Mouse (Mus musculus) heart, postnatal 0 days (tissue): Measurements from ENCODE around the gene Apex1. TPM values are rescaled to one million over a fixed set of nuclear protein-coding genes. Genes with fewer than 3 reads are reported as not detected.

ENCODE experiments used
- ATAC-seq: fragments of 200-750 bp; cut with Nextera tagmentation; 2 replicates; pipeline ENCODE4 v1.8.0; 2017; ENCODE audit warnings: low read depth, moderate number of reproducible peaks, moderate library complexity; ENCODE audit not compliant: insufficient read depth
- DNase-seq: peaks from one replicate; pipeline ENCODE4 v3.0.0-alpha.2; 2016; ENCODE audit warnings: low spot score
- H3K27ac ChIP-seq: fragments of 300-500 bp; sonication (generic); 2 replicates; pipeline ENCODE4 v1.5.1; 2014; ENCODE audit warnings: low read depth, mild to moderate bottlenecking
- H3K27me3 ChIP-seq: fragments of 300-500 bp; sonication (generic); 2 replicates; pipeline ENCODE4 v1.6.1; 2014; ENCODE audit warnings: low read length, mixed read lengths; ENCODE audit not compliant: control insufficient read depth, insufficient read depth
- H3K36me3 ChIP-seq: fragments of 300-500 bp; sonication (generic); replicated peaks from 2 replicates; pipeline ENCODE4 v1.6.1; 2014; ENCODE audit warnings: low read length, mixed read lengths; ENCODE audit not compliant: control insufficient read depth, insufficient read depth
- H3K4me1 ChIP-seq: fragments of 300-500 bp; sonication (generic); 2 replicates; pipeline ENCODE4 v1.6.1; 2014; ENCODE audit warnings: antibody characterized with exemption; ENCODE audit not compliant: control insufficient read depth, insufficient read depth
- H3K4me2 ChIP-seq: fragments of 300-500 bp; sonication (generic); 2 replicates; pipeline ENCODE4 v1.6.1; 2014; ENCODE audit warnings: low read depth, mild to moderate bottlenecking, low read length, moderate library complexity
- H3K4me3 ChIP-seq: fragments of 300-500 bp; sonication (generic); 2 replicates; pipeline ENCODE4 v1.5.1; 2014; ENCODE audit warnings: low read depth, low read length
- H3K9ac ChIP-seq: fragments of 300-500 bp; sonication (generic); replicated peaks from 2 replicates; pipeline ENCODE4 v1.6.1; 2014; ENCODE audit warnings: low read depth, low read length, mixed read lengths
- H3K9me3 ChIP-seq: fragments of 300-500 bp; sonication (generic); replicated peaks from 2 replicates; pipeline ENCODE4 v1.6.1; 2016; ENCODE audit warnings: low read length; ENCODE audit not compliant: control insufficient read depth
- CTCF ChIP-seq: IDR thresholded peaks from 2 replicates; pipeline ENCODE4 v1.5.1; 2016; ENCODE audit warnings: antibody characterized with exemption, control low read depth, low read depth
- EP300 ChIP-seq: IDR thresholded peaks from 2 replicates; pipeline ENCODE4 v1.6.1; 2016; ENCODE audit warnings: antibody characterized with exemption, low read depth
- WGBS: fragments of 180-500 bp; shearing (Covaris S2); extraction: QIAGEN DNeasy Blood & Tissue Kit; methylation state at CpG from one replicate; pipeline ENCODE4 v1.1.7; 2014; 5-methylcytosine and 5-hydroxymethylcytosine counted together
- polyA plus RNA-seq: library from polyadenylated mRNA; unstranded; fragments of >200 nt; fragmentation: Nextera tagmentation; extraction: Ambion mirVana; gene quantifications from 2 replicates; pipeline ENCODE4 v1.2.1, GENCODE M21; 2015
- total RNA-seq: library from RNA; depleted of rRNA; stranded (reverse); fragments of >200 nt; gene quantifications from 2 replicates; pipeline ENCODE4 v1.2.3, GENCODE M21; 2014; ENCODE audit warnings: low replicate concordance; rRNA removed

Gene Apex1
- total RNA-seq (44.3 and 52.7 TPM in 2 replicates), polyA plus RNA-seq (70.3 and 77.2 TPM in 2 replicates)

DNA sequence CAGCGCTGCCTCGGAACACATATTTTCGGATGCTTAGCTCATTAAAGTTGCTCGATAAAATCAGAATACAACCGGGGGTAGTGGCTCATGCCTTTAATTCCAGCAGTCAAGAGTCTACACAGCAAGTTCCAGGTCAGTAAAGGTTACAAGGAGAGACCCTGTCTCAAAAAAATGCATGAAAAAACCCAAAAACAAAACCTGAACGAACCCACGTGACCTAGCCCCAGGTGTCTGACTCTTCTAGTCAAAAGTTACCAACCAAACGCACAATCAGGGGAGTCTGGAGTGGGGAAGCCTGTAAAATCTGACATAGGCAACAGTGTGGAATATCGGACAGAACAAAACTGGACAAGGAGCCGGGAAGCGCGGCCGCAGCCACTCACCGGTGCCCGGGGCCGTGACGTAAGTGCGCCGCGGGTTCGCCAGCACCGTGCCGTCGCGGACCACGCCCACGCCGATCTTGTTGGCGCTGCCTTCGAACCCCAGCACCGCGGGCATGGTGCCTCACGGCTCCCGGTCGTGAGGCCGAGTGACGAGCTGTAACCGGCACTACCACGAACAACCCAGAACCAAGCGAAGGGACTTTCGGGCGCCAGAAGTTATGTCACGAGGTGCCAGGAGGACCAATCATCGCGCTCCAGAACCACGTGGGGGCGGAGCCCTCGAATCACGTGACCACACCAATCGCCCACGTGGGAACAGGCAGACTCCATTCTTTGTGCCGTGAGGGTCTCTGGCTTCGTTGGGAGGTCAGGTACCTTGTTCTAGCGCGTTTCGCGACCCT lies at the start of gene Apex1, which contains the start of gene Osgep:
Apex1 (plus strand) TSS at position 688 of the 784 bp plus-strand sequence.
Osgep (minus strand) TSS at position 613 of the 784 bp plus-strand sequence.
- Histone ChIP-seq H3K4me2 (peak within 1 kb of the TSS; percentile 81), H3K9ac (peak within 1 kb of the TSS; percentile 80), H3K27ac (peak within 1 kb of the TSS; percentile 93), H3K4me1 (peaks cover 7% of the 10 kb centered on the region), H3K36me3 (peaks cover 43% of the 10 kb centered on the region), H3K4me3 (peak within 1 kb of the TSS; percentile 71), H3K27me3 (no peaks in the 10 kb centered on the region), H3K9me3 (no peaks in the 10 kb centered on the region)
- TF ChIP-seq CTCF = no peak
- no peak for TF ChIP-seq EP300
- ATAC-seq (peak; percentile 96), DNase-seq (peak; percentile 94)
- under 1% methylated on average over 57 of the region's 57 CpGs for WGBS

DNA sequence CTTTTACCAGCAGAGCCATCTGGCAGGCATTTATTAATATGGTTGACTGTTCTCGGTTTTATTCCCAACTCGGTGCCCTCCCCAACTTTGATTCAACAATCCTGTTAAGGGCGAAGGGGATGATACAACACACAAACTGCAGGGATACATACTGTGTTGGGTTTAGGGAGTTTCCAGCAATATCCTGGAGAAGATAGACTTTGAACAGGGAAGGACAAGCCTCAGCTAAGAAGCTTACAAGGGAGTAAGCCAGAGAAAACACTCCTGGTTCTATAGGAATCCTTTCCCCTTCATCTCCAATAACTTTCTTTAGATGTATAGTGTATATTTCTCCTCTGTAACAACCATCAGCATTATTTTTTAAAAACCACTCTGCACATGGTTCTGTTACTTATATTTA lies 49.6 kb upstream of the Apex1 start:
- Histone ChIP-seq H3K27ac (no peak overlapping the region), H3K4me3 (no peak overlapping the region), H3K9me3 (no peaks in the 10 kb centered on the region), H3K27me3 (no peaks in the 10 kb centered on the region), H3K4me1 (no peaks in the 10 kb centered on the region), H3K9ac (no peak overlapping the region), H3K36me3 (no peaks in the 10 kb centered on the region; the same call in 1 of the 2 replicates), H3K4me2 (no peak overlapping the region)
- ATAC-seq (no peak), DNase-seq (no peak)
- WGBS = 76% methylated on average over 3 of the region's 3 CpGs
- TF ChIP-seq EP300 (no peak), CTCF (no peak)

DNA sequence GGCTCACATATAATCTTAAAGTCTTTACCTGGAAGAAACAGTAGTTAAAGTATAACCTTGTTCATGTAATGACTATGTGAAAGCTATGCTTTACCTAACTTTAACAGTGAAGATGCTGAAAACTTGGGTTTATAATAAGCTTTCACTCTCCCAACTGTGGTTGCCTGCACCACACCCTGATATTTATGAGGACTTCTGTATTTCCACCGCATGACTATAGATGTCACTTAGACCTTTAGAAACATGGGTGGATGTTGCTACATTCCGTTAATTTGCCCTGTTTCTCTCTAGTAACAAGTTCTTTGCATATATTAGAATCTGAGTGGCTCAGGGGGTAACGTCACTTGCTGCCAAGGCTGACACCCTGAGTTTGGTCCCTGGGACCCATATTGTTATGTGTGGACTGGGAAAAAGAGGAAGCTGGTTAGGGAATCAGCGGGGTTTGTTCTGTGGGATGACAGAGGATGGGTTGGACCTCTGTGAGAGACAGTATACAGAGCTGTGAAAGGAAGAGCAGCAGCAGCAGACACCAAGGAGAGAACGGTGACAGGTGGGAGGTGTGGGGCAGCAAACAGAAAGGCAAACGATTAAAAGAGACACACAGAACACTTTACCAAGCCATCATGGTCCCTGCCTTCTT lies 49.1 kb upstream of the Apex1 start:
- 72% methylated on average over 6 of the region's 6 CpGs for WGBS
- Histone ChIP-seq H3K27me3 (no peaks in the 10 kb centered on the region), H3K9ac (no peak overlapping the region), H3K4me1 (no peaks in the 10 kb centered on the region), H3K27ac (no peak overlapping the region), H3K4me2 (no peak overlapping the region), H3K4me3 (no peak overlapping the region), H3K36me3 (no peaks in the 10 kb centered on the region; the same call in 1 of the 2 replicates), H3K9me3 (no peaks in the 10 kb centered on the region)
- ATAC-seq = no peak
- no peak for DNase-seq
- TF ChIP-seq CTCF (no peak), EP300 (no peak)

DNA sequence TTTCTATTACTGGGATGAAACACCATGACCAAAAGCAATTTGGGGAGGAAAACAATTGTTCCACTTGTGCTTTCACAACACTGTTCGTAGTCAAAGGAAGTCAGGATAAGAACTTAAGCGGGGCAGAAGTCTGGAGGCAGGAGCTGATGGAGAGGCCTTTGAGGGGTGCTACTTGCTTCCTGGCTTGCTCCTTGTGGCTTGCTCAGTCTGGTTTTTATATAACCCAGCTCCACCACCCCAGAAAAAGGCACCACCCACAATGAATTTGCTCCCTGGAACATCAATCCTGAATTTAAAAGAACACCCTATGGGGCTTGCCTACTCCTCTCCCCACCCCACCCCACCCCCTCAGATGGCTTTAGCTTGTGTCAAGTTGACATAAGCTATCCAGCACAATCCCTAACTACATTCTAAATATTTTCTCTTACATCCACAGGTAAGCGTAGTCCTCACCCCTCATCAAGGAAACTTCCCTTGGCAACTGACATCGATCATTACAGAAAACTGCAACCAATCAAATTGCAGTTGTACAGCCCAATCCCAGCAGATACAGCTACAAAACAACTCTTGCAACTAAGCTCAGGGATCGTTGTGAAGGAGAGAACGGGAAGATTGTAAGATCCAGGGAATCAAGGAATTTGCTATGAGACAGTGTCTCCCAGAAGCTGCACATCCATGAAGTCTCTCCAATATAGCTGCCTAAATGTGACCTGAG lies 48.4 kb upstream of the Apex1 start:
- Histone ChIP-seq H3K4me1 (no peaks in the 10 kb centered on the region), H3K27me3 (no peaks in the 10 kb centered on the region), H3K4me3 (no peak overlapping the region), H3K27ac (no peak overlapping the region), H3K4me2 (no peak overlapping the region), H3K9me3 (no peaks in the 10 kb centered on the region), H3K9ac (no peak overlapping the region), H3K36me3 (no peaks in the 10 kb centered on the region; the same call in 1 of the 2 replicates)
- DNase-seq (no peak), ATAC-seq (no peak)
- TF ChIP-seq CTCF = no peak
- TF ChIP-seq EP300 = no peak
- 84% methylated on average over 6 of the region's 6 CpGs for WGBS

DNA sequence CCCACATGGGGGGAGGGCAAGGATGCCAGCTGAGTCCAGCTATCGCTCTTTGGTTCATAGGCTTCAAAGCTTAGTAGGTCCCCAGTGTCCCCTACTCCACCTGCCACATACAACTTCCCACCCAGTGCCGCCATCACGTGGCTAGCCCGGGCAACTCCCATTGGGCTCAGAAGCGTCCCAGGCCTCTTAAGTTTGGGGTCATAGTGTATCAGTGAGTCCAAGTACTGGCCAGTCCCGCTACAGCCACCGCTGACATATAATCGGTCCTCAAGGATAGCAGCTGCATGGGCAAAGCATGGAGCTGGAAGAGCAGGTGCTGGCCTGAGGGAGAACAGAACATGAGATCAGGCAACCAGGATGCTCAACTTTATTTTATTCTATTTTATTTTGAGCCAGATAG lies 33.1 kb upstream of the Apex1 start:
- Histone ChIP-seq H3K27ac (no peak overlapping the region), H3K9ac (no peak overlapping the region), H3K4me2 (no peak overlapping the region), H3K9me3 (no peaks in the 10 kb centered on the region), H3K27me3 (no peaks in the 10 kb centered on the region), H3K4me1 (no peaks in the 10 kb centered on the region), H3K36me3 (no peaks in the 10 kb centered on the region), H3K4me3 (no peak overlapping the region)
- ATAC-seq = no peak
- DNase-seq = no peak
- TF ChIP-seq EP300 (no peak), CTCF (no peak)
- 86% methylated on average over 8 of the region's 8 CpGs for WGBS
